Mouse (Mus musculus) gastrocnemius, postnatal 10 days (tissue): Measurements from ENCODE around the gene Reln. TPM values are rescaled to one million over a fixed set of nuclear protein-coding genes. Genes with fewer than 3 reads are reported as not detected.

Experiments
- total RNA-seq, 2 experiments: library from RNA; stranded (reverse); gene quantifications; 2 replicates each; pipeline ENCODE4 v1.2.3; 2021

Gene Reln
- total RNA-seq, 2 experiments from 2014 or later, result 7.0 to 7.3 TPM

Other genes with a start within 250 kb of the Reln start
- 10 to 100 TPM in 1 of 2 experiments, 1 to 10 TPM in 1; 8.8 to 11.5 TPM for gene Orc5, start 205.7 kb upstream of the Reln start, total RNA-seq